Mouse (Mus musculus): ENCODE results near the gene Zfp64. TPM values are rescaled to one million over a fixed set of nuclear protein-coding genes. Genes with fewer than 3 reads are reported as not detected.
"Not testable (repeated sequence)": the region's sequence is repeated elsewhere in the genome, so short reads cannot be mapped to it uniquely, and the experiment has no call there.

The Zfp64 gene
- polyA plus RNA-seq, 1 experiment from 2014 or later: 18.3 TPM

DNA sequence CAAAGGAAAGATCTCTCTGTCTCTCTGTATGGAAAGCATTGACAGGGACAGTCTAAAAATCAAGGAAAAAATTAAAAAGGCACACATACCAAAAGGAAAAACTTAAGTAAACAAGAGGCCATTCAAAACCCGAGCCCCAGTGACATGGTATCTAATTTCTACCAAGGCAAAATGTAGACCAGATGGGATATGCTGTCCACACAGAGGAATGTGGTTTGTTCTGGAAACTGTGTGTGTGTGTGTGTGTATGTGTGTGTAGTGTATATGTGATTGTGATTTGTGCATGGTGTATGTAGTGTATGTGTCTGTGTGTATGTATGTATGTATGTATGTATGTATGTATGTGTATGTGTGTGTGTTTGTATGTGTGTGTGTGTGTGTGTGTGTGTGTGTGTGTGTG, 100.6 kb downstream of the Zfp64 start:
- 50% methylated on average over 1 of the region's 1 CpGs for WGBS
- H3K4me1 ChIP-seq (ENCODE audit: control insufficient read depth, insufficient read depth, low read length): no peaks in the 10 kb centered on the region
- no peak overlapping the region for H3K9ac ChIP-seq (ENCODE audit: low read length)
- no peak overlapping the region for H3K4me3 ChIP-seq (ENCODE audit: low read length)
- H3K9me3 ChIP-seq (replicated peaks; ENCODE audit: control insufficient read depth, low read length): no peaks in the 10 kb centered on the region
- H3K4me2 ChIP-seq (ENCODE audit: low read depth, low read length): no peak overlapping the region
- no peak for ATAC-seq (replicated peaks; ENCODE audit: extremely low read depth, insufficient read depth, low FRiP score)
- H3K27me3 ChIP-seq (ENCODE audit: control insufficient read depth, insufficient read depth, low read length): no peaks in the 10 kb centered on the region
- H3K36me3 ChIP-seq (ENCODE audit: control insufficient read depth, insufficient read depth): no peaks in the 10 kb centered on the region
- no peak overlapping the region for H3K27ac ChIP-seq (ENCODE audit: low read length)

DNA sequence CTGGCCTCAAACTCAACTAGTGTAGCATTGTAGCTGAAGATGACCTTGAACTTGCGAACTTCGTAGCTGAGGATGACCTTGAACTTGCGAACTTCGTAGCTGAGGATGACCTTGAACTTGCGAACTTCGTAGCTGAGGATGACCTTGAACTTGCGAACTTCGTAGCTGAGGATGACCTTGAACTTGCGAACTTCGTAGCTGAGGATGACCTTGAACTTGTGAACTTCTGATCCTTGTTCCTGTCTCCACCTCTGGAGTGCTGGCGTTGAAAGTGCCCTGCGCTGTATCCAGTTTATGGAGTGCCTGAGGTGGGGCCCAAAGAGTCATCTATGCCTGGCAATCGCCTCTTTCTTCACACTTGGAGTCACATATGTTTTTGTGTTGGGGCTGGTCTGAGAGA, 101.5 kb downstream of the Zfp64 start:
- not testable (repeated sequence) for H3K4me1 ChIP-seq (ENCODE audit: control insufficient read depth, insufficient read depth, low read length); H3K9me3 ChIP-seq (replicated peaks; ENCODE audit: control insufficient read depth, low read length); H3K4me2 ChIP-seq (ENCODE audit: low read depth, low read length); ATAC-seq (replicated peaks; ENCODE audit: extremely low read depth, insufficient read depth, low FRiP score); H3K9ac ChIP-seq (ENCODE audit: low read length); H3K36me3 ChIP-seq (ENCODE audit: control insufficient read depth, insufficient read depth); H3K4me3 ChIP-seq (ENCODE audit: low read length); H3K27me3 ChIP-seq (ENCODE audit: control insufficient read depth, insufficient read depth, low read length); H3K27ac ChIP-seq (ENCODE audit: low read length)
- 84% methylated on average over 9 of the region's 13 CpGs for WGBS

DNA sequence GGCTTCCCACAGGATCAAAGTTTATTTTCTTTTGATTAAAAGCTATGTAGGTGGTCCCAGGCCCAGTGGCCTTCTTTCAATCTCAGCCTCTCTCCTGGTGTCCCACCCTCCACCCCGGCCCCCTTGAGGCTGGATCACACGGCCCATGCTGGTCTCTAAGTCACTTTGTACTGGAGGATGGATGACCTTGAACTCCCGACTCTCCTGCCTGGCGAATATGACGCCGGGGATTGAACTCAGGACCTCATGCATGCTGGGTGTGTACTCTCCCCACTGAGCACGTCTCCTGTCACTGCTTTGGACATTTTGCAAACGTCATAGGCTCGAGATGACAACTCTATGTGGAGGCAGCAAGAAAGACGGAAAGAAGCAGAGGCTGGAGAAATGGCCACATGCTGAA, 103.8 kb downstream of the Zfp64 start:
- H3K27ac ChIP-seq (ENCODE audit: low read length): no peak overlapping the region
- no peak overlapping the region for H3K4me3 ChIP-seq (ENCODE audit: low read length)
- no peaks in the 10 kb centered on the region for H3K4me1 ChIP-seq (ENCODE audit: control insufficient read depth, insufficient read depth, low read length)
- H3K4me2 ChIP-seq (ENCODE audit: low read depth, low read length): no peak overlapping the region
- ATAC-seq (replicated peaks; ENCODE audit: extremely low read depth, insufficient read depth, low FRiP score): no peak
- no peaks in the 10 kb centered on the region for H3K27me3 ChIP-seq (ENCODE audit: control insufficient read depth, insufficient read depth, low read length)
- H3K9me3 ChIP-seq (replicated peaks; ENCODE audit: control insufficient read depth, low read length): no peaks in the 10 kb centered on the region
- no peak overlapping the region for H3K9ac ChIP-seq (ENCODE audit: low read length)
- WGBS: 56% methylated on average over 10 of the region's 10 CpGs
- H3K36me3 ChIP-seq (ENCODE audit: control insufficient read depth, insufficient read depth): no peaks in the 10 kb centered on the region

DNA sequence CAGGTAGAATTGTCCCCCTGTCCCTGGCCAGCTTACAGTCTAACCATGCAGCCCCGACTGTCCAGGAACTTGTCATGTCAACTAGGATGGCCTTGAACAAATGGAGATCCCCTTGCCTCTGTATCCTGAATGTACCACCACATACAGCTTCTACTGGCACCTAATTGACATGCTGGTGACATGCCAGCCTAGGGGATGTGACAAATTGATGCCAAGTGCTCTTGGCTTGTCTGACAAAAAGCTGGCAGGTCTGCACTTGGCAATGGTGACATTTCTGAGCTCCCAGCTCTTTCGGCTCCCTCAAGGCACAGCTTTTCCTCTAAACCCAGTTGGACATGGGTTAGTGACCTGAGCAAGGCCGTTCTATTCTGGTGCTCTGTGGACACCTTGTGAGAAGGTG, 106.8 kb downstream of the Zfp64 start:
- peaks cover 4% of the 10 kb centered on the region; the same call in 1 of the 2 replicates for H3K27me3 ChIP-seq (ENCODE audit: control insufficient read depth, insufficient read depth, low read length)
- no peak overlapping the region for H3K4me2 ChIP-seq (ENCODE audit: low read depth, low read length)
- WGBS: 95% methylated on average over 3 of the region's 3 CpGs
- no peak overlapping the region for H3K4me3 ChIP-seq (ENCODE audit: low read length)
- H3K36me3 ChIP-seq (ENCODE audit: control insufficient read depth, insufficient read depth): no peaks in the 10 kb centered on the region
- H3K9ac ChIP-seq (ENCODE audit: low read length): no peak overlapping the region
- H3K9me3 ChIP-seq (replicated peaks; ENCODE audit: control insufficient read depth, low read length): no peaks in the 10 kb centered on the region
- no peaks in the 10 kb centered on the region for H3K4me1 ChIP-seq (ENCODE audit: control insufficient read depth, insufficient read depth, low read length)
- no peak overlapping the region for H3K27ac ChIP-seq (ENCODE audit: low read length)
- ATAC-seq (replicated peaks; ENCODE audit: extremely low read depth, insufficient read depth, low FRiP score): no peak

DNA sequence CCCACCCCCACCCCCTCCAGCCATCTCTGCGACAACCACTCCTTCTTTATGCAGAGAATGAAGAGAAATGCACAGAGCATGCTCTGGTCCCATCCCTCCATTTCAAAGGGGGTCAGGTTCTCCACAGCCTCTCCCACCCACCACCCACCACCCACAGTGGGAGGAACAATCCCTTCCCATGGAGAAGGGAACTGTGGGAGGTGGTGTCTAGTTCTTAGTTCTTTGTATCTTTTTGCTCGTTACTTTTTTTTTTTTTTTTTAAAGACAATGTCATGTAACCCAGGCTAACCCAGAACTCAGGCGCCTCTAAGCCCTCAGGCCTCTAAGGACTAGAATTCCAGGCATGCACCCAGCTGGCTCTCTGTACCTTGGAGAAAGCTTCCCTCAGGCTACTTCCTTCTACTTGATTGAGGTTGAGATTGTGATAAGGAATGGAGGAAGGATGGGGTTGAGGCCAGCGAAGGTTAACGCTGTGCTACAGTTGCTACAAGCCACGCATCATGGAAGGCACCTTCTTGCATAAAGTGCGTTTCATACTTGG, 109.1 kb downstream of the Zfp64 start:
- Histone ChIP-seq H3K4me1 (ENCODE audit: control insufficient read depth, insufficient read depth, low read length) (no peaks in the 10 kb centered on the region; the same call in 1 of the 2 replicates), H3K9ac (ENCODE audit: low read length) (no peak overlapping the region), H3K4me2 (ENCODE audit: low read depth, low read length) (no peak overlapping the region), H3K9me3 (replicated peaks; ENCODE audit: control insufficient read depth, low read length) (peaks cover 4% of the 10 kb centered on the region), H3K4me3 (ENCODE audit: low read length) (no peak overlapping the region), H3K36me3 (ENCODE audit: control insufficient read depth, insufficient read depth) (no peaks in the 10 kb centered on the region), H3K27ac (ENCODE audit: low read length) (no peak overlapping the region), H3K27me3 (ENCODE audit: control insufficient read depth, insufficient read depth, low read length) (peaks cover 24% of the 10 kb centered on the region)
- 69% methylated on average over 7 of the region's 7 CpGs for WGBS
- no peak for ATAC-seq (replicated peaks; ENCODE audit: extremely low read depth, insufficient read depth, low FRiP score)

Other genes starting within 250 kb of the Zfp64 start
- 11.4 and 12.5 TPM in 2 replicates for gene Atp9a, start 213.2 kb downstream of the Zfp64 start, polyA plus RNA-seq (2015; fragmentation: Nextera tagmentation; extraction: Ambion mirVana)
- gene Sall4, start 187.6 kb downstream of the Zfp64 start, polyA plus RNA-seq (2015; fragmentation: Nextera tagmentation; extraction: Ambion mirVana): 0.76 and 0.92 TPM in 2 replicates